Mouse (Mus musculus) ovary, postnatal 14 days (tissue): ENCODE measurements at regions not wholly inside any gene's neighbourhood (a gene's known extent, or its start where the extent isn't known, plus 50 kb on each side); places are given as distances from the start of the nearest gene placed in this dataset.

Experiments
- DNase-seq: peaks from one replicate; pipeline ENCODE4 v3.0.0; 2022; ENCODE audit warnings: low spot score

GRCm38 (mm10) chr16:9115548-9115947 lies 285.6 kb downstream of the 1810013L24Rik start:
- no peak for DNase-seq

DNA sequence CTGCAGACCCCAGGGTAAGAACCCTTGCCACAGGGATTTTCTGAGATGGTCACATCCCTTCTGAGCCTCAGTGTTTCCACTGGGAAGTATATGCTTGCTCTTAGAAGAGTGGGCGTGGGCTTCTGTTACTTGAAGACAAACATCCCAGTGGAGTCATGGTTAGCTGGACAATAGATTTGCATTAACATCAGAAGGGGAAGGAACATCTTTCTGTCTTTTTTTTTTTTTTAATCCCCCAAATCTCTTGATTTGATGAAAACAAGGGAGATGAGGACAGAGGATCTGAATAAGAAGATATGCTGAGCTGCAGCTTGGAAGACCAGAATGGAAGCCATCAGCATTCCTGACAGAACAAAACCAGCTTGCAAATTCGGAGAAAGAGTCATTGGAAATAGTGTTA lies 291.7 kb downstream of the 1810013L24Rik start:
- DNase-seq, result no peak

DNA sequence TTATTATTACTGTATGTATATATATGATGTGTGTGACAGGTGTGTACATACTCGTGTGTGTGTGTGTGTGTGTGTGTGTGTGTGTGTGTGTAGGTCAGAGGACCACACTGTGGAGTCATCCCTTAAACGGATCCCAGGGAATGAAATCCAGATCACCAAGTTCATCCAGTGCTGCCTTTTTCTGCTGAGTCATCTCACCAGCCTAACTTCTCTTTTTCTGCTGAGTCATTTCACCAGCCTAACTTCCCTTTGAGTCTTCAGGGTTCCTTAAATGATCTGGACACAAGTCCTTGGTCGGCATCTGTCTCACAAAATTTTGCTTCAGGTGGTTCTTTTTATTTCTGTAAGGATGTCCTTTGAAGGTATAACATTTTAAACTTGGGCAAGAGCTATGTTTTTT lies 302.2 kb downstream of the 1810013L24Rik start:
- DNase-seq, result no peak

GRCm38 (mm10) chr16:9132778-9133177 lies 302.9 kb downstream of the 1810013L24Rik start:
- DNase-seq, result no peak

DNA sequence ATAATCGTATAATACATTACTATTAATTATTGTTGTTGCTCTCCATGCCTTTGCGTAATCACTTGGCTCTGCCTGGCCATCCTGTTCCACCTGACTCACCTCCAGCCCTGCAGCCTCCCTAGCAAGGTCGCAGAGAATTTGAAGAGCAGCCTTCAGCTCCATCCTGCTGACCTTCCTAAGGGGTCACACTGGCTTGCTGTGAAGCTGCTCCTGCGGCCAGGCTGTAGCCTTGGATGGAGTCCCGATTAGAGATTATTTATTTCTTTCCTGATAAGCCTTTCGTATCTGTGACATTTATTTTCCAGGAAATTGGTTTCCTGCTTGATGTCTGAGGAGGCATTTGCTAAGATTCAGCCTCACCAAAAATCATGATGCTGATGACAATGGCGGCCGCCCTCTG lies 305.5 kb downstream of the 1810013L24Rik start:
- DNase-seq, result no peak

- no peak for DNase-seq
These were observed 308.8 kb downstream of the 1810013L24Rik start for GRCm38 (mm10) chr16:9138552-9139224.

GRCm38 (mm10) chr16:9139405-9139804 lies 309.5 kb downstream of the 1810013L24Rik start:
- no peak for DNase-seq

DNA sequence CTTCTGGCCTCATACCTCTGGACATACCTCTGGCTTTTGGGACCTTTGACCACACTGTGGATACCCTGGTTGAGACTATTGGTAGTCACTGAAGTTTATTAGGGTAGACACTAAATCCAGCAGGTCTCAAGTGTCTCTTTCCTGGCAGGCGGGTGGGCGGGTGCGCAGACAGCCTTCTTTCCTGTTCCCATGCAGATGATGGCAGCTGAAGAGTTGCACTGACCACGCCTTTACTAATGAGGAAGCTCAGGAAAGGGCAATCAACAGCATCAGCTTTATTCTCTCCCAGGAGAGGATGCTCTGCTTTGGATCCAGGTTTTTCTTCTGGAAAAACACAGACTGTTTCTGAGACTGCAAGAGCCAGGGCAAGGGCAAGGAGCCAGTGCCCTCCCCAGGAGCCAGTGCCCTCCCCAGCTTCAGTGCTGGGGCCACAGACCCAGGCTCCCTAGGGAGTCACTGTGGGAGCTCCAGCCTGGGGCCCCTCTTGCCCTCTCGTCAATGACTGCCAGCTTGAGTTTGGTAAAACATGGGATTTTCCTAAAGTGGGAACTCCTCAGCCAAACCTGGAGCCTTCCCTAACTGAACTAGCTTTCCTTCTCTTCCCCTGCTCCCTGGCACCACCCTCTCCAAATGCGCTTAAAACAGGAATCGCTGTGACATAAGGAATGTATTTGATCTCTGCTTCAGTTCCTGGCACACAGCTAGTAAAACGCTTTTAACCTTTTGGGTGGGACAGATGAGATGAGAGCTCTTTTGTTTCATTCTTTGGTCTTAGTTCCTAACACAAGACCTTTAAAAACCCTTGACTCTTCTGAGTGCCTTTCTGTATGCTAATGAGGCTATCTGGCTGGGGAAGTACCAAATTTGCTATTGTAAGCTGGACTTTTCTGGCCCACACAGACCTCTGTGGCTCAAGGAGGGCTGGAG lies 319.6 kb downstream of the 1810013L24Rik start:
- no peak for DNase-seq

GRCm38 (mm10) chr16:9151936-9152335 lies 322.0 kb downstream of the 1810013L24Rik start:
- no peak for DNase-seq

GRCm38 (mm10) chr16:9153501-9153900 lies 323.6 kb downstream of the 1810013L24Rik start:
- DNase-seq, result no peak

DNA sequence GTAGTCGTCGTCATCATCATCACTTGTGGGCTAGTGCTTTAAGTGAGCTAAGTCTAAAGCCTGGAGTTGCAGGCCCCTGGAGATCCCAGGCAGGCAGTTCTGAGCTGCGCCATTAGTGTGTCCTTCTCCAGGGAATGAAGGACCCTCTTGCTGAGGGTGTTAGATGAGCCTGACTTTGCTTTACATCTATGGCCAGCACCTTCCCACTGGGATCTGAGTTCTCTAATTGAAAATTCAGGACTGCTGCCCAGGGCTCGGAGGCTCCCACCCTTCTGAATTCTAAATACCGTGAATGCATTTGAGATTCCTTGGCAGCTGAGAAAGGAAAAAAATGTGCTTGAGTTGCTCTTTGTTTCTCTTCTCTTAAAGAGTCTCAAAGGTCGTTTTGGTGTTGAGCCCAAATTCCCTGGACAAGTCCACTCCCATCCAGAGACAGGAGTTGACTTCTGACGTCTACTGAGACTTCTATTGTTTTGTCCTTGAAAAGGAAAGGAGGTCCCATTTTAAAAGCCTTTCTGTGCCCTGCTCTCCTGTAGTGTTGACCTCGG lies 335.9 kb downstream of the 1810013L24Rik start:
- no peak for DNase-seq

DNA sequence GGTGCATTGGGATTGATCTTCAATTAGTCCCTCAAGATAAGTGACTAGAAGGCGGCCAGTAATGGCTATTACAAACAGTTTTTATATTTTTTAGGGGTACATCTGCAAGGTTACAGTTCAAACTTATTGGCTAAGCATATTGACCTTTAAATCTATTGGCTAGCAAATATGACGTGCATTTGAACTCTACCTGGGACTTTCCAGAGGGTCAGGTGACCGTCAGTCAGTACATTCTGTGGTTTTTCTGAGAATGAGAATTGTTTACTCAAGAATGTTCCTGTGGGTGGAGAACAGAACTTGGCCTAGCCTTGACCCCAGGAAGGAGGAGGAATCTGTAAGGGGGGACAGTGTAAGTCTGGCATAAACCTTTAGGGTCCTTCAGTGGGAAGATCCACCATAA lies 346.5 kb downstream of the 1810013L24Rik start:
- no peak for DNase-seq

GRCm38 (mm10) chr16:9195821-9196220 lies 365.9 kb downstream of the 1810013L24Rik start:
- DNase-seq, result no peak

- DNase-seq, result no peak
These were observed 369.1 kb downstream of the 1810013L24Rik start for GRCm38 (mm10) chr16:9198903-9199532.

DNA sequence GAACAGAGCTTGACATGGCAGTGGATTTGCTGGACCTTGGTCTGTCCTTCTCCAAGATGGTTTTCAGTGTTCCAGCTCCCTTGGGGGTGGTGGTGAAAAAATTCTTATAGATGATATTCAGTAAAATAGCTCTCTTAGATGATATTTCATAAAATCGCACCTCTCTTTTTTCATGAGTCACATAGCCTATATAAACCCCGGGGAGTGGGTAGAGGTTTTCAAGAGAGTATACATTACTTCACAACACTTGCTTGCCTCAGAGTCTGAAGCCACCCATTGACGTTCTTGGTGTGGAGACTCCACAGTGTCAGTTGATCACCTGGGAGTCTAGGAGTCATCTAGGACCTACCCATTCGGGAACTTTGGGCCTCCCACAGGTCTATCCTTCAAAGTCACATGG lies 378.7 kb downstream of the 1810013L24Rik start:
- no peak for DNase-seq

DNA sequence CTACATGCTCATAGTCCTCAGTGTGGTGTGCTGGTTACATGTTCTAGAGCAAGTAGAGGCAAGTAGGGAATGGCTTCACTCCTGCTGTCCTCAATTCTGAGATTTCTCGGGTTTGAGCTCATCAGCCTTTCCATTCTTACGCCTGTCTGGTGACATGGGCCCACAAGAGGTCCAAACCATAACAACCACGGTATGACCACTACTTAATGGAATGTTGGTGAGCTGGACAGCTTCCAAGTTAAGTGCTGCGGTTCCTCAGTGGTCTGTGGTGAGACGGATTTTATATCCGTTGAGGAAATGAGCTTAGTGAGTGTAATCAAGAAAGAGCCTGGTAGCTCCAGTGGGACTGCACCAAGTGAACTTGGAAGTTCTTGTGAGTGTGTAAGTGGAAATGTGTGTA lies 381.6 kb downstream of the 1810013L24Rik start:
- no peak for DNase-seq

DNA sequence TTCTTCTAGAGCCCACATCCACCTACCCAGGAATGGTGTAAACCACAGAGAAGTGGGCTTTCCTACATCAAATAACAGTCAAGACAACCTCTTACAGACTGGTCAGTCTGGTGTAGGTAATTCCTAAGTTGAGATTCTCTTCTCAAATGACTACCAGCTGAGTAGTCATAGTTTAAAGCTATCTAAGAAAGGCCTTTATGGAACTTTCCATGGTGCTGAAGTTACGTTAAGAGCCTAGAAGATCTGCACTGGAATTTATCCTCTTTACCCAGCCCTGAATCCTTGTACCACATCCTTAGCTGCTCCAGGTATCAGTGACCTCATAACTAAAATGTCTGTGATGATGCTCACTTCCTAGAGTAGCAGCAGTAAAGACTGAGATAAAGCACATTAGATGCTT lies 385.2 kb downstream of the 1810013L24Rik start:
- no peak for DNase-seq

GRCm38 (mm10) chr16:9217361-9217760 lies 387.5 kb downstream of the 1810013L24Rik start:
- no peak for DNase-seq

DNA sequence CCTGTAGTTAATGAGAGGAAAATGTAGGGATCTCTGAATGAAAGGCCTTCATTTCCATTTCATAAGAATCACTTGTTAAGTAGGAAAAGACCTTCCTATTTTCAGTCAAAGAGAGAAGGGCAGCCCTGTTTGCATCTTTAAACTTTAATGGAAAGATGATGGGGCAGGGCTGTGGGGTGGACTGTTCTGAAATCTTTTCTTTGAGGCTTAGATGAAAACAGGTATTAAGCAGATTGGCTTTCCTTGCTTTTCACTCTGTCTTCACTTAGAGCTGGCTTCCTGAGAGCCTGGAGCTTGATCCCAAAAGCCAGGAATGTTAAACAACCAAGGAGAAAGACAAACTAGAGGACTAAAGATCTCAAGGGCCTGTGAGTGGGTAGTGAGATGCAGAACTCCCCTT lies 400.3 kb downstream of the 1810013L24Rik start:
- DNase-seq, result no peak

- DNase-seq, result no peak
These were observed 412.2 kb downstream of the 1810013L24Rik start for GRCm38 (mm10) chr16:9242099-9242498.

GRCm38 (mm10) chr16:9247198-9247597 lies 417.3 kb downstream of the 1810013L24Rik start:
- DNase-seq, result no peak

GRCm38 (mm10) chr16:9253054-9253453 lies 423.2 kb downstream of the 1810013L24Rik start:
- DNase-seq, result no peak

DNA sequence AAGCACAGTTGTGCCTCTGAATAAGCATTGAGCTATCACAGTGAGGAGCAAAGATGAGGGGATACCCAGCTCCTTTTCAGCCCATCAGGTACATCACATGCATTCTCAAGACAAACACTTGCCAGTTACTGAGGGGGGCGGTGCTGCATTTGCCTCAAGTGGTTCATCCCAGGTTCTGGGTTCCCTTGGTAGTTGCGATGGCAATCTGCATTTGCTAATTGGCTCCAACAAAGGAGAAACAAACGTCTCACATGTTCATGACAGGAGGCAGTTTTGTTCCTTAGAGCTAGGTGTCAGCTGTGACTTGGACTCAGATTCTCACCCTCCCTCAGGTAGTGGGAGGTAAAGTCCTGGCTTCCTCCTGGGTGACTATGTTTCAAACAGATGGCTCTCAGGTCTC lies 425.5 kb downstream of the 1810013L24Rik start:
- DNase-seq, result no peak
